Mouse (Mus musculus) heart, adult 9 months (tissue): Measurements from ENCODE around the gene H2-Q6.
"Not testable (repeated sequence)": the region's sequence is repeated elsewhere in the genome, so short reads cannot be mapped to it uniquely, and the experiment has no call there.

ENCODE experiments used
- DNase-seq, 2 experiments: peaks; one replicate each; pipeline ENCODE4 v3.0.0; 2022; ENCODE audit warnings: low spot score in 2 of 2

H2-Q6 gene

GRCm38 (mm10) chr17:35424624-35425416, at the start of gene H2-Q6:
Gene H2-Q6, plus strand, starts transcription at chr17:35424850.
- peak; percentile 57 to 76 for DNase-seq

GRCm38 (mm10) chr17:35379369-35379728, 45.3 kb upstream of the H2-Q6 start, which contains the start of gene H2-Q4:
Gene H2-Q4, plus strand, starts transcription at chr17:35379617.
- peak; percentile 95 to 97 for DNase-seq

DNA sequence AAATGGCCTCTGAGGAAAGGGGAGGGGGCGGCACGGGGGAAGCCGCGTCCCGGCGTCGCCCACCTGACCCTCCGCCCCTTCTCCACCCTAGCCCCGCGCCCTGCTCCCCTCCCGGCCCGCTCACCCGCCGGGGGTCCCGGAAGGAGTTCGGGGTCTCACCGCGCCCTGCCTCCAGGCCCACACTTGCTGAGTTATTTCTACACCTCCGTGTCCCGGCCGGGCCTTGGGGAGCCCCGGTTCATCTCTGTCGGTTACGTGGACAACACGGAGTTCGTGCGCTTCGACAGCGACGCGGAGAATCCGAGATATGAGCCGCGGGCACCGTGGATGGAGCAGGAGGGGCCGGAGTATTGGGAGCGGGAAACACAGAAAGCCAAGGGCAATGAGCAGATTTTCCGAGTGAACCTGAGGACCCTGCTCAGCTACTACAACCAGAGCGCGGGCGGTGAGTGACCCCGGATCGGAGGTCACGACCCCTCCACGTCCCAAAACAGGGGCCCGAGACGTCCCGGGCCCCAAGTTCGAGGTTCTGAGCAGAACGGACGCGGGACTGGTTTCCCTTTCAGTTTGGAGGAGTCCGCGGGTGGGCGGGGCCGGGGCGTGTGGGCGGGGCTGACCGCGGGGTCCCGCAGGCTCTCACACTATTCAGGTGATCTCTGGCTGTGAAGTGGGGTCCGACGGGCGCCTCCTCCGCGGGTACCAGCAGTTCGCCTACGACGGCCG, 44.8 kb upstream of the H2-Q6 start:
- peak; percentile 40 to 45 for DNase-seq

GRCm38 (mm10) chr17:35389796-35390195, 34.9 kb upstream of the H2-Q6 start:
- DNase-seq, result not testable (repeated sequence)

- DNase-seq, result not testable (repeated sequence)
These were observed 32.0 kb upstream of the H2-Q6 start for GRCm38 (mm10) chr17:35392671-35393070.

DNA sequence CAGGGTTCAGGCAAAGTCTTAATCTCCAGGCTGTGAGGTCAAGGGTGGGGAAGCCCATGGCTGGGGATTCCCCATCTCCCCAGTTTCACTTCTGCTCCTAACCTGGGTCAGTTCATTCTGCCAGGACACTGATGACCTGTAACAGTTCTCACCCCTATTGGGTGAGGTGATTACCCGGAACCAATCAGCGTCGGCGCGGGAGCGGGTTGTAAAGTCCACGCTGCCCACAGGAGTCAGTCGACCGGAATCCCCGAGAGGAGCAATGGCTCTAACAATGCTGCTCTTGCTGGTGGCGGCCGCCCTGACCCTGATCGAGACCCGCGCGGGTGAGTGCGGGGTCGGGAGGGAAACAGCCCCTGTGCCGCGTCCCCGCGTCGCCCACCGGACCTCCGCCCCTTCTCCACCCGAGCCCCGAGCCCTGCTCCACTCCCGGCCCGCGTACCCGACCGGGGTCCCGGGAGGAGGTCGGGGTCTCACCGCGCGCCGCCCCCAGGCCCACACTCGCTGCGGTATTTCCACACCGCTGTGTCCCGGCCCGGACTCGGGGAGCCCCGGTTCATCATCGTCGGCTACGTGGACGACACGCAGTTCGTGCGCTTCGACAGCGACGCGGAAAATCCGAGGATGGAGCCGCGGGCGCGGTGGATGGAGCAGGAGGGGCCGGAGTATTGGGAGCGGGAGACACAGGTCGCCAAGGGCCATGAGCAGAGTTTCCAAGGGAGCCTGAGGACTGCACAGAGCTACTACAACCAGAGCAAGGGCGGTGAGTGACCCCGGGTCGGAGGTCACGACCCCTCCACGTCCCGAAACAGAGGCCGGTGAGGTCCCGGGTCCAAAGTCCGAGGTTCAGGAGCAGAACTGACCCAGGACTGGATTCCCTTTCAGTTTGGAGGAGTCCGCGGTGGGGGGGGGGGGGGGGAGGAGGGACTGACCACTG, 30.5 kb upstream of the H2-Q6 start:
- peak in 1 of 2 experiments; percentile 48 for DNase-seq

DNA sequence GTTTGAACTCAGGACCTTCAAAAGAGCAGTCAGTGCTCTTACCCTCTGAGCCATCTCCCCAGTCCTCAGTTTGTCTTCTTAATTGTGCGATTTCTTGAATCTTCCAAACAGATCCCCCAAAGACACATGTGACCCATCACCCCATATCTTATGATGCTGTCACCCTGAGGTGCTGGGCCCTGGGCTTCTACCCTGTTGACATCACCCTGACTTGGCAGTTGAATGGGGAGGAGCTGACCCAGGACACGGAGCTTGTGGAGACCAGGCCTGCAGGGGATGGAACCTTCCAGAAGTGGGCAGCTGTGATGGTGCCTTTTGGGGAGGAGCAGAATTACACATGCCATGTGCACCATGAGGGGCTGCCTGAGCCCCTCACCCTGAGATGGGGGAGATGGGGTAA, 27.7 kb upstream of the H2-Q6 start:
- not testable (repeated sequence) for DNase-seq

- DNase-seq, result not testable (repeated sequence)
These were observed 11.6 kb upstream of the H2-Q6 start for GRCm38 (mm10) chr17:35413057-35413456.

DNA sequence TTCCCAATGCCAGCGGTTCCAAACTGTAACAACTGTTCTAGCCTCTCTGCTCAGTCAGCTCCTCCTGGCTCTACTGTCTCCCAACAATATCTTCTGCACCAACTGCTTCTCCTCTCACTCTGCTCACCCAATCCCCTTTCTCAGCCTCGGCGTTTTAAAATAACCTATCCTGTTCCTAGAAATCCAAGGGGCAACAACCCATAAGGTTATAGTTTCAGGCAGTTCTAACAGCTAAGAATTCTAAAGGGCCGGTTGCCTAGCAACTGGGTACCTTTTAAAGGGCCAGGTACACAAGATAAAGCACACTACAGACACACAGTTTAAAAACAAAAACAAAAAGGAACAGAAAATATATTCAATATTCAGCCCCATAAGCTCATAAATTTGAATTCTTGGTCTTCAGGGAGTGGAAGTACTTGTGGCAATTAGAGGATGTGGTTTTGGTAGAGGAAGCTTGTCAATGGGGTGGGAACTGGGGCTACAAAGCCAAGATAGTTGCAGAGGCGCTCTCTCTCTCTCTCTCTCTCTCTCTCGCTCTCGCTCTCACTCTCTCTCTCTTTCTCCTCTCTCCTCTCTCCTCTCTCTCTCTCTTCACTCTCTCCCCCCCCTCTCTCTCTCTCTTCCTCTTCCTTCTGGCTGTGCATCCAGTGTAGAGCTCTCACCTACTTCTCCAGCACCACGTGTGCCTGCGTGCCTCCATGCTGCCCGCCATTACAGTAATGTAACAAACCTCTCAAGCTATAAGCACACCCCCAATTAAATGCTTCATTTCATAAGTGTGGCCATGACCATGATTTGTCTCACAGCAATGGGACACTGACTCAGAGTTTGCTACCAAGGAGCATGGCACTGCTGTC, 9.1 kb upstream of the H2-Q6 start:
- not testable (repeated sequence) for DNase-seq

- DNase-seq, result no peak
These were observed 5.9 kb upstream of the H2-Q6 start for GRCm38 (mm10) chr17:35418772-35419171.

DNA sequence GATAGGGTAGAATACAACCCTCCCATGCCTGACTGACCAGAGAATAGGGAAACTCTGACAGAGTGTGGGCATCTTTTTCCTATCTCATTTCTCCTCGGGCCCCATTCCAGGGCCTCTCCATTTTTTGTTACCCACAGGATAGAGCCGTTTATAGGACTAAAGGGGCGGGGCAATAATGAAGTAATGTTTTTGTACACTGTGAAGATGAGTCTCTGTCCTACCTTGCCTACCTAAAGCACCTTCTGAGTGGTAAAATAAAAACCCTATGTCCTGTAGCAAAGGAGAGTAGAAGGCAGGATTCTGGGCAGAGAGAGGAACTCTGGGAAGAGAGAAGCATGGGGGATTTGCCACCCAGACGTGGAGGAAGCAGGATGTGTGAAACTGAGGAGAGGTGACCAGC, 5.1 kb upstream of the H2-Q6 start:
- not testable (repeated sequence) for DNase-seq

DNA sequence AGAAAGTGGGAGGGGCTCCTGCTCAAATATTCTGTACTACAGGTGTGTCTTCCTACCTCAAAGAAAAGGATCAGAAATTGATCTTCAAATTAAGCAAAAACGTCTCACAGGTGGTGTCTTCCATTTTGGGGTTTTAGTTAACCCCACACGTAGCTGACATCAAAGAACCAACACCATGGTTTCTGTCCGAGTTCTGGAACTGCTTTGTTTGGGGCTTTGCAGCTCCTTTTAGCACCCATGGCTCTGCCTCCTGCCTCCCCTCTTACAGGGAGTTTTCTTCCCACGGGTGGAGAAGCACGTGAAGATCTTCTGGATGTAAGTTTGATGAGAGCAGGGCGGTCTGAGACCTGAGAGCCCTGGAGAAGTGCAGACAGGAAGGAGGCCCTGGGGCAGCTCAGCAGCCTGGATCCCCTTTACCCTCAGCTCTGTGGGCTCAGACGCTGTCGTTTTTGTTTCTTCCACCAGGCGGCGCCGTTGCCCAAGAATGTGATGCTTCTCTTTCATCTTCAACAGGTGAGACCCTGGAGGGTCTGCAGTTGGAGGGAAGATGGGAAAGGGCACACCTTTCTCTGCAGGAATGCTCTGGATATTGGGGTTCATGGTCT, 4.3 kb upstream of the H2-Q6 start:
- not testable (repeated sequence) for DNase-seq

DNA sequence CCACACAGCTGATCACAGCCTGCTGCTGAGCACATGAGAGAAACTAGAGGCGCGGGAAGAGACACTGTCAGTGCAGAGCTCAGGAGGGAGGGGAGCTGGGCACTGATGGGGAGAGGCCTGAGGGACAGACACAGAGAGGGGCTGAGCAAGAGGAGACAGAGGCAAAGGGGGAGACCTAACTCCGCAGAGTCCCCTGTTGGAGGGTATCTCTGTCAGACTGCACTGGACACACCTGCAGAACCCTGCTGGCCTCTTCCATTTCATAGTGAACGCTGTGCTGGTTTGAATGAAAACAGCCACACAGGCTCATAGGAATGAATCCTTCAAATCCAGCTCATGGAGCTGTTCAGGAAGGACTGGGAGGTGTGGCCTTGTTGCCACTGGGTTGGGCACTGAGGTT, 3.3 kb upstream of the H2-Q6 start:
- DNase-seq, result not testable (repeated sequence)

DNA sequence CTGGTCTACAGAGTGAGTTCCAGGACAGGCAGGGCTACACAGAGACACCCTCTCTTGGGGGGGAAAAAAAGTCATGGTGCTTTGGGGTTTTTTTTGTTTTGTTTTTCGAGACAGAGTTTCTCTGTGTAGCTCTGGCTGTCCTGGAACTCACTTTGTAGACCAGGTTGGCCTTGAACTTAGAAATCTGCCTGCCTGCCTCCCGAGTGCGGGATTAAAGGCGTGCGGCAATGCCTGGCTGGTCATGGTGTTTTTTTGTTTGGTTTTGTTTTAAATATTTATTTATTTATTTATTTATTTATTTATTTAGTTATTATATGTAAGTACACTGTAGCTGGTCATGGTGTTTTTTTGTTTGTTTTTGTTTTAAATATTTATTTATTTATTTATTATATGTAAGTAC, 2.3 kb upstream of the H2-Q6 start:
- not testable (repeated sequence) for DNase-seq

DNA sequence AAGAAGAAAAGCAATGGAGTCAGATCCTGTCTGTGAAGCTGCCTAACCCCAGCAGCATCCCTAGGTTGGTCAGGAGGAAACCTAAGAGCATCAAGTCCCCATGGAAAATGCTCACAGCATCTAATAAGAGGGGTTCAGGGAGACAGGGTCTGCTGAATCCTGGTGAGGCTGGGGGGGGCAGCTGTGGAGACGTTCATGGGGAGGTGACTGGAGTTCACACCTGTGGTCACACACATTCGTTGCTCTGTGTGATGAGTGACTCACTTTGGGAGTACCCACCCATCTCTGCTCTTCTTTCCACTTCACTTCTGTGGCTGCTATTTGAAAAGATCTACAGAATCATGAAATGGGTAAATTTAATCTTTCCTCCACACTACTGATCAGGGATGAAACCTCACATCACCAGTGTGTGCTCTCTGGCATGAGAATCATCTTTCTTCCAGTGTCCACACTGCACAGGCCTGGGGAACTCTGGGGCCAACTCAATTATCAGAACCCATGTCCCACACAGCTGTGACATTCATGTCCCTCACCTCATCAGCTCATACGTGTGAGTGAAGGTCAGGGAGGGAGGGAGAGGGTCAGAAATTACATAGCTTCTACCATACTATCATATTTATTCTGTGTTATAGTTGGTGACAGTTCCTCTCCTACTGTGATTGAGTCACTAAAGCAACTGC, 1.4 kb upstream of the H2-Q6 start:
- DNase-seq, result not testable (repeated sequence)

DNA sequence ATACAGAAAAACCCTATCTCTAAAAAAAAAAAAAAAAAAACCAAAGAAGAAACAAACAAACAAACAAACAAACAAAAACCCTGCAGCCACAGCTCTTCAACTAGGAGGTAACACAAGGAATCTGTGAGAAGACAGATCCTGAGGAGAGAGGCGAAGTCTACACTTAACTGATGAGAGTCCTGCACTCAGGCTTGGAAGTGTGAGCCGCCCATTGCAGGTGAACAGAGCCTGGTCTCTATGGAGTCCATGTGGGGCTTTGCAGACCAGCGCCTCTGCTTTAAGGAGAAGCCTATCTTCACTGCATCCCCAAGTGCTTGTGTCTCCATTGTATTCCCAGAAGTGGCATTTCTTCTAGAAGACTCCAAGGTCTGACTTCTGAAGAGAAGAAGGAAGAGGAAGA, 544 bp upstream of the H2-Q6 start:
- not testable (repeated sequence) for DNase-seq

DNA sequence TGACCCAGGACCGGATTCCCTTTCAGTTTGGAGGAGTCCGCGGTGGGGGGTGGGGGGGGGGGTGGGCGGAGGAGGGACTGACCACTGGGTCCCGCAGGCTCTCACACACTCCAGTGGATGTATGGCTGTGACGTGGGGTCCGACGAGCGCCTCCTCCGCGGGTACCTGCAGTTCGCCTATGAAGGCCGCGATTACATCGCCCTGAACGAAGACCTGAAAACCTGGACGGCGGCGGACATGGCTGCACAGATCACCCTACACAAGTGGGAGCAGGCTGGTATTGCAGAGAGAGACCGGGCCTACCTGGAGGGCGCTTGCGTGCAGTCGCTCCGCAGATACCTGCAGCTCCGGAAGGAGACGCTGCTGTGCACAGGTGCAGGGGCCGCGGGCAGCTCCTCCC, 824 bp downstream of the H2-Q6 start:
- DNase-seq, result not testable (repeated sequence)

- not testable (repeated sequence) for DNase-seq
These were observed 4.2 kb downstream of the H2-Q6 start for GRCm38 (mm10) chr17:35428883-35429282.

DNA sequence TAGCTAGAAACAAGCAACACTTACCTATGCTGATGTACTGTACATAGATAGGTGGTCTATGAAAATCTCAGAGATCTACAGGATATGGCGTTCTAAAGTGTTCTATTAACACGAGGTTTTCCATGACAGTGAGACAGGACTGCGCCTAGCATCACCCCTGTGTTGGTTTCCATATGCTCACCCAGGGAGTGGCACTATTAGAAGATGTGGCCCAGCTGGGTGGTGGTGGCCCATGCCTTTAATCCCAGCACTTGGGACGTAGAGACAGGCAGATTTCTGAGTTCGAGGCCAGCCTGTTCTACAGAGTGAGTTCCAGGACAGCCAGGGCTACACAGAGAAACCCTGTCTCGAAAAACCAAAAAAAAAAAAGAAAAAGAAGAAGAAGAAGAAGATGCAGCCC, 6.0 kb downstream of the H2-Q6 start:
- not testable (repeated sequence) for DNase-seq

DNA sequence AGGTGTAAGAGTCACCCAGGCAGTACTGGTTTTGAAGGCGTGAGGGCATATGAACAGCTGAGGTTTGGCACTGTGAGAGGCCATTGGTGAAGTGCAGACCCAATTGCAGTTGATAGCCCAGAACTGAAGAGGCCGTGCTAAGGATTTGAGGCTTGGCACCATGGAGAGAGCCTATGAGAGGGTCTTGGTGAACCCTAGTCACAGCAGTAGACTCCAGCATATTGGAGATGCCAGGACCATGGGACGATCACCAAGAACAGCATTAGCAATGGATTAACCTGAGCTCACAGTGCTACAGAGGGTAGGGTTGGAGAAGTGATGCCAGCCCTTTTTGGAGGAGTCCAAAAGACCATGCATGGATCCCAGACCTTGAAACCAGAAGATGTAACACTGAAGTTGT, 7.5 kb downstream of the H2-Q6 start:
- DNase-seq, result not testable (repeated sequence)
